Mouse (Mus musculus): ENCODE measurements around the gene Chn2. TPM values are rescaled to one million over a fixed set of nuclear protein-coding genes. Genes with fewer than 3 reads are reported as not detected.

Gene Chn2
- polyA plus RNA-seq, 1 experiment from 2014 or later: 12.4 TPM

DNA sequence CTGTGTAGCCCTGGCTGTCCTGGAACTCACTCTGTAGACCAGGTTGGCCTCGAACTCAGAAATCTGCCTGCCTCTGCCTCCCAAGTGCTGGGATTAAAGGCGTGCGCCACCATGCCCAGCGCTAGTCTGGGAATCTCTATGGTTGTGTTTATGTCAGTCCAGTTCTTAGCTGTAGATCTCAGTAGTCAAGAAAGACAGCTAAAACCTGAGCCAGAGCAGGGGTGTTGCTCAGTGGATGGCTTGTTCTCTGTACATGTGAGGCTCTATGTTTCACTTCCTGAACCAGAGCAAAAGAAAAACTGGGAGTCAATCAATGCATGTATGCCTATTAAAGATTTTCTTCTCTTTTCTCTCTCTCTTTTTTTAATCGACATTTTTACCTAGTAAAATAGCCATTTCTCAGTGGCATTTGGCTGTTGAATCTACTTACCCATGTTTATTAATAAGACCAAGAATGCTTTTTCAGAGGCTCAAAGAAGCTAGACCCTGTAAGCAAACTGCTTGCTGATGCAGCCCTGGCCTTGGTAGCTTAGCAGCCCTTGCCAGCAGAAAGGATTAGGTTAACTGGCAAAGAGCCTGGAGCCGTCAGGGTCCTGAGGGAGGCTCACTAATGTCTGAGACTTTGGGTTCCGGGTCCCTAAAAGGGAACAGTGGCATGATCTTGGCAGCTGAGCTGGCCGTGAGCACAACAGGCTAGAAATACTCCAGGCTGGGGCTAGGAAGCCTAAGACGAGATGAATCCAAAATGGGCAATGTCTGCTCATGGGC is 87.1 kb downstream of the Chn2 start:
- no peak for ATAC-seq (ENCODE audit: low FRiP score, low read depth)
- no peak overlapping the region for H3K4me3 ChIP-seq
- no peak overlapping the region for H3K27ac ChIP-seq
- peaks cover 5% of the 10 kb centered on the region for H3K4me1 ChIP-seq
- no peaks in the 10 kb centered on the region for H3K9me3 ChIP-seq
- no peak overlapping the region for H3K9ac ChIP-seq
- H3K27me3 ChIP-seq: 0 out of 2 replicates have a peak, but pooled peaks cover 3% of the 10 kb centered on the region
- WGBS: 82% methylated on average over 9 of the region's 9 CpGs
- H3K36me3 ChIP-seq: no peaks in the 10 kb centered on the region
- H3K4me2 ChIP-seq (replicated peaks): no peak overlapping the region

DNA sequence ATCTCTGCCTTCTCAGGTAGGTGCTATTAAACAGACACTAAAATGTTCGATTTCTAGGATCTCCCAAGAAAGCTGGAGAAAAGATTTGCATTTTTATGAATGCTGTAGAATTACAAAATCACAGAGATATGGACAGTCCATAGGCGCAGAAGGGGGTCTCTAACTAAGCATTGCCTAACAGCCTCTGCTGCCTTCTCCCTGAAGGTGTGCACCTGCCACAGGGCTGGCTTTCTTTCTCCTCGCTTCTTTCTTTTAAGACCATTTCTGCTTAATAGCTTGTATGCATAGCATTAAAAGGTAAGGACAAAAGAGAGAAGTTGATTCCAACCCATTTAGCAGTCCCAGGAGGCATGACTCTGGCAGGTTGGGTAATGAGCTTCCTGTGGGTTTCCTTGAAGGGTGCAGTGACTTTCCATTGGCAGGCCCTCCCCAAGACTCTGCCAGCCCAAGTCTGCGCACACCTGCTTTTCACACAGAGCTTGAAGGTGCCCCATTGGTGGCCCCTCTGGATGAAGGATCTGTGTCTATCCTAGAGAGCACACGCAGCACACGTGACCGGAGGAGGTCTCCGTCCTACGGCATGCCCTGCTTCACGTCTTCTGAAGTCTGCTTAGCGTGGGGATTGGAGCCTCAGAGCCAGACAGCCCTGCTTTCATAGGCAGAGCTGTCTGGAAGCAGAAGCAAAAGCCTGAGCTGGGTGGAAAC is 87.8 kb downstream of the Chn2 start:
- Histone ChIP-seq H3K4me1 (peaks cover 5% of the 10 kb centered on the region), H3K27me3 (0 out of 2 replicates have a peak, but pooled peaks cover 3% of the 10 kb centered on the region), H3K36me3 (no peaks in the 10 kb centered on the region), H3K27ac (no peak overlapping the region), H3K4me2 (replicated peaks) (no peak overlapping the region), H3K4me3 (no peak overlapping the region), H3K9me3 (no peaks in the 10 kb centered on the region), H3K9ac (no peak overlapping the region)
- no peak for ATAC-seq (ENCODE audit: low FRiP score, low read depth)
- WGBS: 72% methylated on average over 11 of the region's 11 CpGs

DNA sequence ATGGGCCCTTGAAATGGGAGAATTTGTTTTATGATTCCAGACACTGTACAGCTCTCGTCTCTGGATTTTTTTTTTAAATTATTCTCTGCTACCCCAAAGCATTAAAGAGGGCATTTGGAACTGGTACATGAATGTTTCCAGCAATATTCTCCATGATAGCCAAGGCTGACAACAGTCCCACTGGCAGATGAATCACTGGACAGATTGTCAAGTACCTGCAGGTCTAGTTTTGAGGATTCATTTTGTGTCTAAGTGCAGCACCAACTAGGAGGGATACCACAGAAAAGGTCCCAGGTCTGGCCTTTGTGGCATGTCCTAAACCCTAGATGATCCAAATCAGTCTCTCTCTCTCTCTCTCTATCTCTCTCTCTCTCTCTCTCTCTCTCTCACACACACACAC is 89.3 kb downstream of the Chn2 start:
- ATAC-seq (ENCODE audit: low FRiP score, low read depth): no peak
- H3K4me3 ChIP-seq: no peak overlapping the region
- no peak overlapping the region for H3K27ac ChIP-seq
- H3K4me1 ChIP-seq: peaks cover 5% of the 10 kb centered on the region
- 0 out of 2 replicates have a peak, but pooled peaks cover 3% of the 10 kb centered on the region for H3K27me3 ChIP-seq
- no peak overlapping the region for H3K9ac ChIP-seq
- no peak overlapping the region for H3K4me2 ChIP-seq (replicated peaks)
- H3K9me3 ChIP-seq: no peaks in the 10 kb centered on the region
- H3K36me3 ChIP-seq: no peaks in the 10 kb centered on the region
- WGBS: 48% methylated on average over 1 of the region's 1 CpGs

DNA sequence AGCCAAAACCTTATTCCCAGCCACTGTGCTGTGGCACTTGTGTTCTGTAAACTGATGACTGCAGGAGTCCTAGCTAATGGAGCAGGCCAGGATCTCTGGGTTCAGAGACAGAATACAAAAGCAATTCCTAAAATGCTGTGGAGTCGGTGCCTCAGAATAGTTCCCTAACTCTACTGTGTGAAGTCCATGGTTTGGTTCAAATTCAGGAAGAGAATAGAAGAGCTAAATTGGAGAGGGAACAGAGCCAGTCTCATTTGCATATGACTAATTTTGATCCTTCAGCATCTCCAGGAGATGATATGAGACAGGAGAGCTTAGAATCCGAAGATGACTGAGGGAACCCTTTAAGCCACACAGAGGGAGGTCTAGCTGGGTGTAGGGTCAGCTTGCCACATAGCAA is 90.2 kb downstream of the Chn2 start:
- Histone ChIP-seq H3K36me3 (no peaks in the 10 kb centered on the region), H3K9me3 (no peaks in the 10 kb centered on the region), H3K27ac (no peak overlapping the region), H3K27me3 (0 out of 2 replicates have a peak, but pooled peaks cover 3% of the 10 kb centered on the region), H3K4me2 (replicated peaks) (no peak overlapping the region), H3K4me3 (no peak overlapping the region), H3K4me1 (peaks cover 5% of the 10 kb centered on the region), H3K9ac (no peak overlapping the region)
- ATAC-seq (ENCODE audit: low FRiP score, low read depth): no peak
- 81% methylated on average over 2 of the region's 2 CpGs for WGBS

DNA sequence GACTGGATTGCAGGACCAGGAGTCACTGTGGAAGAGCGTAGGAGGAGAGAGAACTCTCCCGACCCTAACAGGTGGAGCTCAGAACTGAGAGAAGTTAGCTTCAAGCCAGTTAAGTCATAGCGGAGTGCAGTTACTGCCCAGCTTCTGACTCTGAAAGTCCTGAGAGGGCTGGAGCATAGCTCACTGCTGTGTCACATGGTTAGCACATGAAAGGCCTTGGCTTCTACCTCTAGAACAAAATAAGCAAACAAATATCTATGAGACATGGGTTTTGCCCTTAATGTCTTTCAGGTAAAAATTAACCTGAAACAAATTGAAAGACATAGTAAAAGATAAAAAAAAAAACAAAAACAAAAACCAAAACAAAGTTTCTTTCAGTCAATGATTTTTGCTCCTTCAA is 91.5 kb downstream of the Chn2 start:
- H3K27me3 ChIP-seq: 0 out of 2 replicates have a peak, but pooled peaks cover 3% of the 10 kb centered on the region
- H3K36me3 ChIP-seq: no peaks in the 10 kb centered on the region
- no peaks in the 10 kb centered on the region for H3K9me3 ChIP-seq
- no peak overlapping the region for H3K4me3 ChIP-seq
- no peak overlapping the region for H3K4me2 ChIP-seq (replicated peaks)
- H3K4me1 ChIP-seq: peaks cover 5% of the 10 kb centered on the region
- H3K27ac ChIP-seq: no peak overlapping the region
- ATAC-seq (ENCODE audit: low FRiP score, low read depth): no peak
- no peak overlapping the region for H3K9ac ChIP-seq
- WGBS: 84% methylated on average over 3 of the region's 3 CpGs

DNA sequence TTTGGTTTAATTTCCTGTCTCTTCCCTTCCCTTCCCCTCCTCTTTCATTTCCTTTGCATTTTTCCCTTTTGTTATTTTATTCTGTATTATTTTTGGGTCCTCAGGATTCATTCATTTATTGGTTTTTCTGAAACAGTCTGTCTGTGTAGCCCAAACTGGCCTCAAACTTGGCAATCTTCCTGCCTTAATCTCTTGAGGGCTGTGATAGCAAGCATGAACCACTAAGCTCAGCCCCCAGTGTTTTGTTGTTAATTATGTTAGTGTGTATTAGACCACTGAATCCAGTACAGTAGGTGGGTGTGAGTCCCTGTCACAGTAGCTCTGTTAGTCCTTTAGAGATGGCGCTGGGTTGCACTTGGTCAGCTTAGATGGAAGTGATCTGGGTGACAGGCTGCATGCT is 93.2 kb downstream of the Chn2 start:
- Histone ChIP-seq H3K27me3 (no peaks in the 10 kb centered on the region), H3K27ac (no peak overlapping the region), H3K9ac (no peak overlapping the region), H3K4me2 (replicated peaks) (no peak overlapping the region), H3K9me3 (no peaks in the 10 kb centered on the region), H3K4me1 (no peaks in the 10 kb centered on the region; the same call in 1 of the 2 replicates), H3K4me3 (no peak overlapping the region), H3K36me3 (no peaks in the 10 kb centered on the region)
- 89% methylated on average over 1 of the region's 1 CpGs for WGBS
- no peak for ATAC-seq (ENCODE audit: low FRiP score, low read depth)

DNA sequence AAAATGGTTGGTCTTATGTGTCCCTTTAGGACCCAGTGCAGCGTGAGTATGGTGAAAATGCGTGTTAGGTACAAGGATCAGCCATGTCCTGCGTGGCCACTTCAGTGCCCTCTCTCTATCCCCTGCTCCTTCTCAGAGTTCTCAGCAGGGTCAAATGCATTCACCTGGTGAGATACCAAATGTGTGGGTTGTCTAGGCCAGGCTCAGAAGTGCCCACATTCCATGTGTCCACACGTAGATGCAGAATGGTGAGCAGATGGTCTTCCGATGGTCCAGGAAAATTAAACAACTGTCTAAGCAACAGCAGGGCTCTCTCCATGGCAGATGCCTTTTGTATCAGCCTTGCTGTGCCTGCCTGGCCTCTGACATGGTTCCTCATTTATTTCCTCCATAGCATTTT is 93.9 kb downstream of the Chn2 start:
- H3K27ac ChIP-seq: no peak overlapping the region
- no peaks in the 10 kb centered on the region; the same call in 1 of the 2 replicates for H3K4me1 ChIP-seq
- H3K4me2 ChIP-seq (replicated peaks): no peak overlapping the region
- no peaks in the 10 kb centered on the region for H3K9me3 ChIP-seq
- WGBS: 83% methylated on average over 5 of the region's 5 CpGs
- no peak overlapping the region for H3K4me3 ChIP-seq
- no peaks in the 10 kb centered on the region for H3K36me3 ChIP-seq
- ATAC-seq (ENCODE audit: low FRiP score, low read depth): no peak
- H3K9ac ChIP-seq: no peak overlapping the region
- H3K27me3 ChIP-seq: no peaks in the 10 kb centered on the region

DNA sequence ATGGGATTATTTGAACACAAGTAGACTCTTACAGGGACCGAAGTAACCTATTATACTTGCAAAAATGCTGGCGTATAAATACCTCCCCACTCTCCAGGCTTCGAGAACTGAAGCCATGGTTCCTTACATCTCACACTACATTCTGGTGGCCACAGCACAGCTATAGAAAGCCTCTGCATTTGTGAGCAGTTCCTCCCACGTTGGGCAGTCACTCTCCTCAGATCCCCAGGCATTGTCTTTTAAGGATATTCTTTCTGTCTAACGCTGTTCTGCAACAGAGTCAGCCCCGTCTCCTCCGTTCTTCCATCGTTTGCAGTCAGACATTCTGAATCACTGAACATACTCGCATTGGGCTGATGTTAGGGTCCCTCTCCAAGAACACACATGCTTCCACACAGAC is 98.8 kb downstream of the Chn2 start:
- no peaks in the 10 kb centered on the region for H3K36me3 ChIP-seq
- H3K27ac ChIP-seq: no peak overlapping the region
- ATAC-seq (ENCODE audit: low FRiP score, low read depth): no peak
- H3K27me3 ChIP-seq: no peaks in the 10 kb centered on the region
- H3K9me3 ChIP-seq: no peaks in the 10 kb centered on the region
- no peak overlapping the region for H3K4me3 ChIP-seq
- H3K9ac ChIP-seq: no peak overlapping the region
- WGBS: 88% methylated on average over 9 of the region's 9 CpGs
- no peak overlapping the region for H3K4me2 ChIP-seq (replicated peaks)
- peaks cover 8% of the 10 kb centered on the region for H3K4me1 ChIP-seq

DNA sequence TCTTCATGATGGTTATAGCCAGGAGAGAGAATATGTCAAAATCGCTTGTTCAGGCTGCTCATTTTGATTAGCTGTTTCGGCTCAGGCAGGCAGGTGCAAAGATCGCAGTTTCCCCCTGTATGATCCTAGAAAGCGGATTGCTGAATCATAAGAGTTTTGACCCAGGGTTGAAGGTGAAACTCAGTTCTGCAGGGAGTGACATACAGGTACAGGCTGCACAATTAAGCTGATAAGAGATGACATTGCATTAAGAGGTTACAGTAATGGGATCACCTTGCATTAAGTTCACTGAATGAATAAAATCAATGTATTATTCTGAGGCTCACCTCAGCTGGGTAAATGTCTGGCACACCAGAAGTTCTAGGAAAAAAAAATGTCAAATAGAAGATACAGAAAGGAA is 101.1 kb downstream of the Chn2 start:
- no peak for ATAC-seq (ENCODE audit: low FRiP score, low read depth)
- H3K4me2 ChIP-seq (replicated peaks): no peak overlapping the region
- no peak overlapping the region for H3K4me3 ChIP-seq
- H3K9ac ChIP-seq: no peak overlapping the region
- H3K27me3 ChIP-seq: no peaks in the 10 kb centered on the region
- H3K36me3 ChIP-seq: no peaks in the 10 kb centered on the region
- H3K9me3 ChIP-seq: no peaks in the 10 kb centered on the region
- no peak overlapping the region for H3K27ac ChIP-seq
- WGBS: 91% methylated on average over 4 of the region's 4 CpGs
- peaks cover 9% of the 10 kb centered on the region for H3K4me1 ChIP-seq

DNA sequence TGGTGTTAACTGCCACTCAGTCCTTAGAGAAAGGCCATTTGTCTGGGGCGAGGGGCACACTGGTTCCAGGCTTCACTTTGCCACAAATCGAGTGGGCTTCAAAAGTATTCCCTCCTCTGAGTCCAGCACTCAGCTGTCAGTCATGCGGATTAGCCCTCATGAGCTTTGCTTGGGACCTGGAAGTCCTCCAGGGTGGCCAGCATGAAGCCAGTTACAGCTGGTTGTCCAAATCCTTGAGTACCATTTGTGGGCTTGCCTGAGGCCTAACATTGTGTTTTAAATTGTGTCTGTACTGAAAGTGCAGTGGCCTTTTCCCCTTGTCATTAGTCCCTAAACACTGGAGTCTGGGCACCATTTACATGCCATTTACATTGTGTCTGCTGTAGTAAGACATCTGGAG is 101.8 kb downstream of the Chn2 start:
- H3K4me2 ChIP-seq (replicated peaks): no peak overlapping the region
- H3K9me3 ChIP-seq: no peaks in the 10 kb centered on the region
- no peak for ATAC-seq (ENCODE audit: low FRiP score, low read depth)
- WGBS: 49% methylated on average over 3 of the region's 3 CpGs
- no peak overlapping the region for H3K4me3 ChIP-seq
- H3K27ac ChIP-seq: no peak overlapping the region
- no peaks in the 10 kb centered on the region for H3K27me3 ChIP-seq
- peaks cover 16% of the 10 kb centered on the region for H3K4me1 ChIP-seq
- no peaks in the 10 kb centered on the region for H3K36me3 ChIP-seq
- no peak overlapping the region for H3K9ac ChIP-seq

DNA sequence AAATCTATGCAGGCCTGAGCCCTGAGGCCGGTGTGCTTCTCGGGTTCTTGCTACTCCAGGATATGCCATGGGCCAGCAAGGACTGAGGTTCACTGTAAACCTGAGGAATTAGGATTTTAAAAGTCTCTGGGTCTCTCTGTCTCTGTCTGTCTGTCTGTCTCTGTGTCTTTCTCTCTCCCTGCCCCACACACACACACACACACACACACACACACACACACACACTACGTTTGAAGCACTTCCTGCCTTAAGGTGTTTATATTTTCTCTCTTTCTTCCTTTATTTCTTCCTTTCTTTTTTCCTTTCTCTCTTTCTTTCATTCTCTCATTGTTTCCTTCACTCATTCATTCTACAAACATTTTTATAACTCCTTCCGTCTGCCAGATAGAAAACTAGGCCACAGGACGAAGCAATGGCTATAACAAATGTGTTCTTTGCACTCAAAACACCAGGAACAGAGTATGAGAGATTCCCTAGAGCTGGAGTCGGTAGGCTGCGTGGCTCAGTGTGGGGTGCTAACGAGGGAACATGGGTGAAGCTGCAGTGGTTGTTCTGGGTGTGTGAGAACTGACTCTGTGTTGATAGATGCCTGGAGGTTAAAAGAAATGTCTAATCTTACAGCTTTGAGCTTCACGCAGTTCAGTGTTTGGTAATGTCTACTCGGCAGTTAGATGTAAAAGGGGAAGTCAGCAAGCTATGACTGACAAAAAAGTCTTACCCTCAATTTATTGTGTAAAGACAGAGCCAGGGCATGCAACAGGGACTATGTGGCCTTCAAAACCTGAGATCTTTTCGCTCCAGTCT is 103.7 kb downstream of the Chn2 start:
- ATAC-seq (ENCODE audit: low FRiP score, low read depth): no peak

DNA sequence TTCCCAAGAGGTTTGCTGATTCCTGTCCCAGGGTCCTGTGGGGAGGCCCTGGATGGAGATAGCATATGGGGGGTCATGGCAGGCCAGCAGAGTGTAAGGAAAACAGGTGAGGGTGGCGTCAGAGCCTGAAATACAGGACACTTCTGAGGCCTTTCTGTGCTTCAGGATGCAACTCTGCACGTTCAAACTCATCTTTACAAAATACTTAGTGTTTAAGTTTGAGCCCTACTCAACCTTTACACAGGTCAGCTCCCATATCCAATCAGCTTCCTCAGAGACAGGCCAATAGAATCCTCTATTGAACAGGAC is 104.3 kb downstream of the Chn2 start:
- 80% methylated on average over 2 of the region's 2 CpGs for WGBS
- no peak overlapping the region for H3K27ac ChIP-seq
- H3K9ac ChIP-seq: no peak overlapping the region
- no peak overlapping the region for H3K4me3 ChIP-seq
- peaks cover 23% of the 10 kb centered on the region for H3K4me1 ChIP-seq
- H3K9me3 ChIP-seq: no peaks in the 10 kb centered on the region
- H3K4me2 ChIP-seq (replicated peaks): no peak overlapping the region
- H3K36me3 ChIP-seq: no peaks in the 10 kb centered on the region
- no peak for ATAC-seq (ENCODE audit: low FRiP score, low read depth)
- no peaks in the 10 kb centered on the region for H3K27me3 ChIP-seq

More for the DNA sequence above, 103.7 kb downstream of the Chn2 start:
- Histone ChIP-seq H3K9ac (no peak overlapping the region), H3K36me3 (no peaks in the 10 kb centered on the region), H3K9me3 (no peaks in the 10 kb centered on the region), H3K27me3 (no peaks in the 10 kb centered on the region), H3K4me3 (no peak overlapping the region), H3K27ac (no peak overlapping the region), H3K4me2 (replicated peaks) (no peak overlapping the region), H3K4me1 (peaks cover 18% of the 10 kb centered on the region)
- 60% methylated on average over 11 of the region's 11 CpGs for WGBS
